Mouse (Mus musculus) CH12.LX (cell line): Measurements from ENCODE around the gene Ssh2.

Experiments used
- CHD1 ChIP-seq: IDR thresholded peaks from 2 replicates; pipeline ENCODE4 v1.6.1; 2012; ENCODE audit warnings: low read depth, low read length, improper control_type of control experiment, inconsistent platforms
- CTCF ChIP-seq, 2 experiments: IDR thresholded peaks in 1 of 2; conservative IDR thresholded peaks in 1 of 2; 2 replicates each; pipeline ENCODE4 v1.5.1; 2011 to 2012; ENCODE audit warnings: low read depth in 2 of 2, low read length in 2 of 2, improper control_type of control experiment in 1 of 2, inconsistent platforms in 1 of 2, mild to moderate bottlenecking in 1 of 2, moderate library complexity in 1 of 2
- EP300 ChIP-seq: IDR thresholded peaks from 2 replicates; pipeline ENCODE4 v1.6.1; 2011; ENCODE audit warnings: low read length, improper control_type of control experiment
- MAZ ChIP-seq: IDR thresholded peaks from 2 replicates; pipeline ENCODE4 v1.6.1; 2012; ENCODE audit warnings: low read depth, mild to moderate bottlenecking, inconsistent platforms, low read length, improper control_type of control experiment, moderate library complexity
- MEF2A ChIP-seq: IDR thresholded peaks from 2 replicates; pipeline ENCODE4 v1.6.1; 2014; ENCODE audit warnings: low read depth, mild to moderate bottlenecking, inconsistent platforms, low read length, improper control_type of control experiment, borderline replicate concordance
- POLR2A ChIP-seq: IDR thresholded peaks from 2 replicates; pipeline ENCODE4 v1.6.1; 2011; ENCODE audit warnings: low read depth, mild to moderate bottlenecking, improper control_type of control experiment, low read length
- TCF12 ChIP-seq: IDR thresholded peaks from 2 replicates; pipeline ENCODE4 v1.6.1; 2014; ENCODE audit warnings: low read depth, mild to moderate bottlenecking, inconsistent platforms, low read length, improper control_type of control experiment
- USF2 ChIP-seq: conservative IDR thresholded peaks from 2 replicates; pipeline ENCODE4 v1.6.1; 2011; ENCODE audit warnings: low read depth, low read length, improper control_type of control experiment
- ZMIZ1 ChIP-seq: IDR thresholded peaks from 2 replicates; pipeline ENCODE4 v1.6.1; 2012; ENCODE audit warnings: low read depth, mild to moderate bottlenecking, inconsistent platforms, low read length, improper control_type of control experiment

DNA sequence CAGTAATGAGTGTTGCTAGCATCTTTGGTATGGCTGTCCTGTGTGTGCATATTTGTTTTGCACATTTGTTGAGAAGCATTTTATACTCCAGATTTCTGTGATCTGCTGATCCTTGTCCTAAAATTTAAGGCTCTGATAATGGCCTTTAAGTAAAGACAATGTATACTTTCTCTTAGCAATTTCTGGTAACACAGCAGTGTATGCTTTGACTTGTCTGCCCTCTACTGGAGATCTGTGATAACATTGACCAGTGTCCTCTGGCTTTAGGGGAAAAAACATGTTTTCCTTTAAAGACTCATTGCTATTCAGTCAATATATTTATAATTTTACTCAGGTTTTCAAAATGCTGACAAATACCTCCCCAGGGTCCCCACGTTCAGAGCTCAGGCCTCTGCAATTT, 92.4 kb downstream of the Ssh2 start:
- TF ChIP-seq POLR2A (no peak), EP300 (no peak), CHD1 (no peak), TCF12 (no peak), CTCF (conservative IDR thresholded peaks at IDR 0.05 in 1 of 2, IDR thresholded peaks at IDR 0.05 in 1 of 2; ENCODE audit: low read depth in 2 of 2, low read length in 2 of 2) (peak in 1 of 2 experiments; percentile 98; a peak in 3 of 4 replicates), MEF2A (no peak), ZMIZ1 (no peak), MAZ (no peak), USF2 (no peak)
